Mouse (Mus musculus) embryonic facial prominence, embryonic 10.5 days (tissue): ENCODE measurements around the gene Nkapd1. TPM values are rescaled to one million over a fixed set of nuclear protein-coding genes. Genes with fewer than 3 reads are reported as not detected.

Source experiments
- DNase-seq: peaks from one replicate; pipeline ENCODE4 v3.0.0-alpha.2; 2017; ENCODE audit warnings: low spot score
- H3K27ac ChIP-seq: fragments of 300-500 bp; sonication (generic); replicated peaks from 2 replicates; pipeline ENCODE4 v1.5.1; 2016; ENCODE audit warnings: mild to moderate bottlenecking
- H3K27me3 ChIP-seq: fragments of 300-500 bp; sonication (generic); replicated peaks from 2 replicates; pipeline ENCODE4 v1.6.1; 2016; ENCODE audit warnings: low read depth, mild to moderate bottlenecking; ENCODE audit not compliant: poor library complexity, severe bottlenecking
- H3K36me3 ChIP-seq: fragments of 300-500 bp; sonication (generic); replicated peaks from 2 replicates; pipeline ENCODE4 v1.6.1; 2016; ENCODE audit warnings: mild to moderate bottlenecking, moderate library complexity
- H3K4me1 ChIP-seq: fragments of 300-500 bp; sonication (generic); 2 replicates; pipeline ENCODE4 v1.6.1; 2016
- H3K4me3 ChIP-seq: fragments of 300-500 bp; sonication (generic); 2 replicates; pipeline ENCODE4 v1.5.1; 2016; ENCODE audit warnings: mild to moderate bottlenecking, moderate library complexity
- H3K9me3 ChIP-seq: fragments of 300-500 bp; sonication (generic); 2 replicates; pipeline ENCODE4 v1.6.1; 2016; ENCODE audit warnings: mild to moderate bottlenecking
- WGBS: fragments of 180-500 bp; shearing (Covaris S2); methylation state at CpG from one replicate; pipeline ENCODE4 v1.1.7; 2016; 5-methylcytosine and 5-hydroxymethylcytosine counted together
- polyA plus RNA-seq: library from polyadenylated mRNA; unstranded; fragments of >200 nt; fragmentation: Nextera tagmentation; extraction: Ambion mirVana; gene quantifications from 2 replicates; pipeline ENCODE4 v1.2.1, GENCODE M21; 2016

Nkapd1 gene
- 22.4 and 23.3 TPM in 2 replicates for polyA plus RNA-seq

DNA sequence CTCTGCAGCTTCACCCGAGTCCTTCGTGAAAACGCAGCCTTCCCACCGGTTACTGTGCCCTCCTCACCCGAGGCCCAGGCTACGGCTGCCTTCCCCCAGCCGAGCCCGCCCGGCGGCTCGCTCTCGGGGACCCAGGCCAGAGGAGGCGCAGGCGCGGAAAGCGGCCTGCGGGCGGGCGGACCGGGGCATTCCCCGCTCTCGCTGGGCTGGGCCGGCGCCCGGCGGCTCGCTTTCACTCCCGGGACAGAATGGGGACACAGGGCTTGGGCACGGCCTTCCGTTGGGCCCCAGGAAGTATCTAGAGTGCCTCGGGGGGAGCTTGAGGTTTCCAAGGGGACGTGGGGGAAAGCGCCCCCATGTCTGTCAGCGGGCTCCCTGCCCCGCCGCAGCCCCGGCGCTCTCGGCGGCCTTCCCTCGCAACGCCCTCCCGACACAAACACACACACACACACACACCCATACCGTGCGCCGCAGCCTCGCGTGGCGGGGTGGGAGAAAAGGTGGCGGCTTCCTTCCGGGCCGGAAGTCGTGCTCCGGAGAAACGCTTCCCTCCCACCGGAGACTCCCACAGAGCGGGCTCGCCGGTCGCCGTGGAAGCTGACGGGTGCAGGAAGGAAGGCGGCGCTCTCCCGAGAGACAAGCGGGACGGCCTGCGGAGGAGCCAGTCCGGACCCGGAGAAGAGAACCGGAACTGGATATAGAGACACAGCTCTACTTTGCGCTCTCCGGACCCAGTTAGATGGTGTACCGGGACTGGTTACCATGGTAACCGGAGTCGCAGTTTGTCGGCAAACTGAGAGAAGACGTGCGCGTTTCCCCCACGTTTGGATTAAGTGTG, at the start of gene Nkapd1, which contains the start of gene Pih1d2:
TSS of gene Nkapd1 (minus strand) at position 699 of the 838 bp plus-strand sequence.
TSS of gene Pih1d2 (plus strand) at position 556 of the 838 bp plus-strand sequence.
- peak within 1 kb of the TSS; percentile 100 for H3K4me3 ChIP-seq
- H3K27me3 ChIP-seq, result no peaks in the 10 kb centered on the region
- DNase-seq, result peak; percentile 88
- H3K27ac ChIP-seq, result peak within 1 kb of the TSS; percentile 95
- H3K4me1 ChIP-seq, result peaks cover 8% of the 10 kb centered on the region
- peaks cover 34% of the 10 kb centered on the region for H3K36me3 ChIP-seq
- H3K9me3 ChIP-seq, result no peaks in the 10 kb centered on the region
- WGBS, result under 1% methylated on average over 81 of the region's 81 CpGs

DNA sequence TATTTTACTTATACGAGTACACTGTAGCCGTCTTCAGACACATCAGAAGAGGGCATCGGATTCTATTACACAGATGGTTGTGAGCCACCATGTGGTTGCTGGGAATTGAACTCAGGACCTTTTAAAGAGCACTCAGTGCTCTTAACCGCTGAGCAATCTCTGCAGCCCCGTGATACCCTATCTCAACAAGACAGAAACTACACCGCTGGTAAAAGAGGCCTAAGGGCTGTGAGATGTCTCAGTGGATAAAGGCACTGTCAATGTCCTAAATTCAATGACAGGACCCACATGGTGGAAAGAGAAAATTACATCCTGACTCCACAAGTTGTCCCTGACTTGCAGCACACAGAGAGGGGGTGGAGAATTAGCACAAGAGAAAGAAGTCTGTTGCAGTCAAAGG, 49.2 kb upstream of the Nkapd1 start:
- Histone ChIP-seq H3K36me3 (peaks cover 71% of the 10 kb centered on the region), H3K9me3 (no peaks in the 10 kb centered on the region), H3K4me1 (no peaks in the 10 kb centered on the region), H3K27ac (no peak overlapping the region), H3K4me3 (no peak overlapping the region), H3K27me3 (no peaks in the 10 kb centered on the region)
- 90% methylated on average over 6 of the region's 6 CpGs for WGBS
- no peak for DNase-seq

DNA sequence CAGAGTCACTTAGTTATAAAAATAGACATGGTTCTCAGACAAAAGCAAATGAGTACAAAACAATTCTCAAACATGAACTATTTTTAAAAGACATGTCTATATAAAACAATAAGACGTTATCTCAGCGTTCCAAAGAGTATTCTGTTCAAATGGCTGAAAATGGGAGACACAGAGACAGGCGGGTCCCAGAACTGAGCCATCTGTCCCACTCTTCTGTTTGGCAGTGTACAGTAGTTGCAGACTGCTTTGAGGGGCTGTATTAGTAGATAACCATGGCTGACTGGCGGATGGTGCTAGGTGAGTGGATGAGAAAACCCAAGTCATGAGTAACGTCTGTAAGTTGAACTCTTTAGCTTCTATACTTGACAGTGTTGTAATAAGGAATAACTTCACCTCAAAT, 47.6 kb upstream of the Nkapd1 start:
- H3K27ac ChIP-seq, result no peak overlapping the region
- WGBS, result 93% methylated on average over 5 of the region's 5 CpGs
- H3K4me3 ChIP-seq, result no peak overlapping the region
- DNase-seq, result no peak
- H3K27me3 ChIP-seq, result no peaks in the 10 kb centered on the region
- H3K36me3 ChIP-seq, result peaks cover 65% of the 10 kb centered on the region
- H3K4me1 ChIP-seq, result peaks cover 8% of the 10 kb centered on the region
- no peaks in the 10 kb centered on the region for H3K9me3 ChIP-seq

DNA sequence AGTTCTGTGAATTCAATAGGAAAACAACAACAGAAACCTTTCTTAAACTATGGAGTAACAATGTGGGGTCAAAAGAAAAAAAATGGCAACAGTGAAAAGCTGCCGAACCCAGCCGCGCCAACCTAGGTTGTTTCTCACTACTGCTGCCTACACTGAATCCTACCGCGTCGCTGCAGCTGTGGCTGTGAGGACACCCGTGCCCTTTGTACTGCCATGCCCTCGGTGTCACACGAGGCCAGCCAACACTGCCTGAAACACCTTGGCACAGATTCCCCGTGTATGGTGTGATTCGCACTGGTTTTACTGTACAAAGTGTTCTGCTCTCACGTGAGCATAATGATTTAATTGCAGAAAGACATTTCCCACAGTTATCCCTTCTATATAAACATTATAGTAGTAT, 43.2 kb upstream of the Nkapd1 start:
- DNase-seq, result peak; percentile 34
- 23% methylated on average over 12 of the region's 12 CpGs for WGBS
- no peak overlapping the region for H3K27ac ChIP-seq
- no peaks in the 10 kb centered on the region for H3K27me3 ChIP-seq
- H3K9me3 ChIP-seq, result no peaks in the 10 kb centered on the region
- H3K4me3 ChIP-seq, result peak overlapping the region; percentile 82
- H3K4me1 ChIP-seq, result peaks cover 24% of the 10 kb centered on the region
- peaks cover 45% of the 10 kb centered on the region for H3K36me3 ChIP-seq

DNA sequence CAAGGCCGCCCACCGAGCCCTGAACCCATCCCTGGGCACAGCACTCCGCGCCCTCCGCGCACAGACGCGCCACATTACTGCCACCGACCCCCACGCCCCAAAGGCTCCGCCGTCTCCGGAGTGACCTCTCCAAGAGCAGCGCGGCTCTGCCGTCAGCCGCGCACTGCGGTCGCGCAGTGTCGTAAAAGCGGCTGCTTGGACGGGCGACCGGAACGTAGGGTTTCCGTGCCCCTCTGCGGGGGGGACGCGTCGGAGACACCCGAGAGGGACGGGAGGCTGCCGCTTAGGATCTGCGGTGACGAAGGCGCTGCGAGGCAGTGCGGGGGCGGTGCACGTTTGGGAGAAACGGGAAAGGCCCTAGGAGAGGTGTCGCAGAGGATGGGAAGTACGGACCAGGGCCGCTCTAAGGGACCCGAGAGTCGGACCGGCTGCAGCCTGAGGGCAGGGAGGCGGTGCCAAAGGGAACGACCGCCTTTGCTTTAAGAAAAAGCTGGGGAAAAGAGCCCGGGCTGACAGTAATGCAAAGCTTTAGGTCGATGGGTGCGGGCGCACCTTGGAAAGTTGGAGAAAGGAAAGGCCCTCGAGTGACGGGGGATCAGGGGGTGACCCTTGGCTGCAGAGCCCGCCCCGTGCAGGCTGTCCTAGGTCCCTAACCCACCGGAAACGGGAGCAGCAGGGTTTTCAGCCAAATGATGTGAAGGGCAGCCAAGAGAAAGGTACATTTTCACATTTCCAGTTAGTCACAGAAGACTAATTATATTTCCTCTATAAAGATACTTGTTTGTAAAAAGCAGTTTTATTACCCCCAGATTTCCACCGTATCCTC, 42.3 kb upstream of the Nkapd1 start, which contains the start of gene Dlat:
TSS of gene Dlat (minus strand) at position 389 of the 826 bp plus-strand sequence.
- H3K27ac ChIP-seq, result peak within 1 kb of the TSS; percentile 90
- peak; percentile 92 for DNase-seq
- H3K27me3 ChIP-seq, result no peaks in the 10 kb centered on the region
- H3K36me3 ChIP-seq, result peaks cover 45% of the 10 kb centered on the region
- H3K4me1 ChIP-seq, result peaks cover 24% of the 10 kb centered on the region
- no peaks in the 10 kb centered on the region for H3K9me3 ChIP-seq
- H3K4me3 ChIP-seq, result peak within 1 kb of the TSS; percentile 82
- under 1% methylated on average over 63 of the region's 63 CpGs for WGBS

DNA sequence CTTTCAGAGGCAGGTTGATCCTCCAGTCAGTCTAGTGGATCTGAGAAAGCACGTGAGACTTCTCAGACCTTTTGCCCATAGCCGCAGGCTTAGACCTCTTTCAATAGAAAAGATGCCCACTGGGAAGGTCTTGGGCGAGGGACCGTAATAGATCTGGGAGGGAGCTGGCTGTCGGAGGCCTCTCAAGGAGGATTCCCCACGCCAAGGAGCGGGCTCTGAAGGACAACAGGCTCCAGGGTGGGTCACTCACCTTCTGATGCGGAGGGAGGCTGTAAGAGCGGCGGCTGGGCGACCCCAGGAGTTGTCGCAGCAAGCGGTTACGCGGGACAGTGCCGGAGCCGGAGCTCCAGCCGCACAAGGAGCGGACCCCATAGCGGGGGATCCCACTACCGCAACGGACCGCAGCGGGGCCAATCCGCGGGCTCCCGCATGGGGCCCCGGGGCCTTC, 41.7 kb upstream of the Nkapd1 start:
- H3K4me1 ChIP-seq, result peaks cover 24% of the 10 kb centered on the region
- whole genome bisulfite sequencing, result under 1% methylated on average over 28 of the region's 28 CpGs
- no peaks in the 10 kb centered on the region for H3K27me3 ChIP-seq
- no peaks in the 10 kb centered on the region for H3K9me3 ChIP-seq
- DNase-seq, result no peak
- H3K27ac ChIP-seq, result peak overlapping the region; percentile 90
- H3K4me3 ChIP-seq, result peak overlapping the region; percentile 82
- peaks cover 45% of the 10 kb centered on the region for H3K36me3 ChIP-seq

DNA sequence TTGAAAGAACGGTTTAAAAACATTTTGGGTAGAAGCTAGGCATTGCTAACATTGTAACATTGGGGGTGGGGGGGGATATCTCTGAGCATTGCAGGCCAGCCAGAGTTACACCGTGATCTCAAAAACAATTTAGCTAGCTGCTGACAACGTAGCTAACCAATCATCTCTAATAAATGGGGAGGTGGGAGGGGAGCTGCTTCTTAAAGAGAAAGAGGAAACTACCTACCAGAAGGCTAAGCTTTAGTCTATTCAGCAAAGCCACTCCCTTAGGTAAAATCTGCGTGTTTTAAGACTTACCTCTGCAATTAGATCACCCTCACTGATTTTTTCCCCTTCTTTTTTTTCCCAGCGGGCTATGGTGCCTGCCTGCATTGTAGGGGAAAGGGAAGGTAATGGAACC, 41.1 kb upstream of the Nkapd1 start:
- H3K4me3 ChIP-seq, result peak overlapping the region; percentile 82
- no peak for DNase-seq
- H3K27me3 ChIP-seq, result no peaks in the 10 kb centered on the region
- H3K36me3 ChIP-seq, result peaks cover 46% of the 10 kb centered on the region
- no peaks in the 10 kb centered on the region for H3K9me3 ChIP-seq
- H3K27ac ChIP-seq, result peak overlapping the region; percentile 90
- H3K4me1 ChIP-seq, result peaks cover 24% of the 10 kb centered on the region
- WGBS, result 32% methylated on average over 5 of the region's 5 CpGs

DNA sequence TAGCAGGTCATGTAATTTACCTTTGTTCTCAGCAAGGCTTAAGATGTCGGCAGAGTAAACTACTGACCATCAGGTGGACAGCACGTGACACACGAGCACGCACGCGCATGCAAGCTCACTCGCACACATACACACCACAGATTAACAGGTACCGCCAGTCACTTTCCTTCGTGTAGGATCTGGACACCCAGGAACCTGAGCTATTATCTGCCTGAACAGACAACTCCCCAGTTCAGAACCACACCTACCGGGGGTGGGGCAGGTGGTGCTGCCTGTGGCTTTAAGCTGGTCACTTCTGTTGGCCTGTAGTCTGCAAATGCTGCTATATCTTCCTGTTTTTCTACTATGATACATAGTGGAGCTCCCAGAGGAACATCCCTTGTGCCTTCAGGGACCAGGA, 33.2 kb upstream of the Nkapd1 start:
- Histone ChIP-seq H3K9me3 (no peaks in the 10 kb centered on the region), H3K27me3 (no peaks in the 10 kb centered on the region), H3K4me1 (no peaks in the 10 kb centered on the region), H3K27ac (no peak overlapping the region), H3K36me3 (peaks cover 98% of the 10 kb centered on the region), H3K4me3 (no peak overlapping the region)
- 95% methylated on average over 10 of the region's 10 CpGs for WGBS
- DNase-seq, result no peak

DNA sequence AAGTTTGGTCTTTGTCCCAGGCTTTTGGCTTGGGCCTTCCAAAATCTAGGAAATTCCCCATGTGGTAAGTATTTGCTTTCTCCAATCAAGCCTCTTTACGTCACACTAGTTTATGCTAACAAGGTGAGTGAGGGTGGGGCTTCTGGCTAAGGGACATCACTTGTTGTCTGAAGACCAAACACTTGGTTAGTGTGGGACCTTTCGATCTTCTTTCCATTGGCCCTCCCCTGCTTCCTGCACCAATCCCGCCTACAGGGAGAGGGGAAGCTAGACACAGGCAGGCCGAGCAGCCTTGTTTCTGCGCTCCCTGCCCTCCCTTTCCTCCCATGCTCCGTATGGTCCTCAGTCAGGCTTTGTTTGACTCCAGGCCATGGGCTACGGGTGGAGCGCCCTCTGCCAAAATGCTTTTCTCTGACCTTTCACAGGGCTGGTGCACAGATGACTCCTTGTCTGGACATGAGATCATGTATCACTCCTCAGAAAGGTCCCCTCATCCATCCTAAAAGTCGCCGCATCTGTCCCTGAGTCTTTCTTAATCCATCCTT, 29.6 kb upstream of the Nkapd1 start:
- H3K36me3 ChIP-seq, result peaks cover 96% of the 10 kb centered on the region
- H3K27me3 ChIP-seq, result no peaks in the 10 kb centered on the region
- H3K27ac ChIP-seq, result no peak overlapping the region
- no peak for DNase-seq
- no peaks in the 10 kb centered on the region for H3K9me3 ChIP-seq
- no peak overlapping the region for H3K4me3 ChIP-seq
- 69% methylated on average over 10 of the region's 10 CpGs for WGBS
- H3K4me1 ChIP-seq, result no peaks in the 10 kb centered on the region

DNA sequence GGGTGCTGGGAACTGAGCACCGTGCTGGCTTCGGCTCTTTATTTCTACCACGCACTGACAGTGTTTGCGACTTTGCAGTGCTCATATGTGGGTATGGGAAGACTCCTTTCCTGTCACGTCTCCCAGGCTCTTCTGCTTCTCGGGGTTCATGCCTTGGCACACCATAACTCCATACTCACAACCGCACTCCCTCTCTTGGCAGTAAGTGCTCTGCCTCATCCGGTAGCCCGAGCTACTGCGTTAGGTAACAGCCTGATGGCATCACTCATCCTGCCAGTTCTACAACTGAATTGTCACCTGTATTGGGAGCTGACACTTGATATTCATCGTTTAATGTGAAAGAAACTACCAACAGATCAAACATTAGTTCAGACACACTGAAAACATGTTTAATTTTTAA, 17.0 kb upstream of the Nkapd1 start:
- Histone ChIP-seq H3K36me3 (peaks cover 73% of the 10 kb centered on the region), H3K4me3 (no peak overlapping the region), H3K27ac (no peak overlapping the region), H3K27me3 (no peaks in the 10 kb centered on the region), H3K4me1 (no peaks in the 10 kb centered on the region), H3K9me3 (no peaks in the 10 kb centered on the region)
- DNase-seq, result no peak
- WGBS, result 94% methylated on average over 11 of the region's 11 CpGs

DNA sequence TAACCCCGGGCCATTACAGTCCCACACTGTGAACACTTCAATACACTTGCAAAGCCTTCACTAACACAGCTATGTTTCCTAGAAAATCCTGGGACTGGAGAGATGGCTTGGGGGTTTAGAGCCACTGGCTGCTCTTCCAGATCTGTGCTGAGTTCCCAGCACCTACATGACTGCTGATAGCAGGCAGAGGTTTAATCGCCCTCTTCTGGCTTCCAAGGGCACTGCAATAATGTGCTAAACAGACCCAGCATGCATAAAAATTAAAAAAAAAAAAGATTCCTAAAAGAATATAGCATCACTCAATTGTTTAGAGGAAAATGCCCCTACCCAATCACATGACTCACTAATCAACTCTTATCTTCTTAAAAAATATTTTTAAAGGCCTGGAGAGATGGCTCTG, 15.8 kb upstream of the Nkapd1 start:
- 61% methylated on average over 2 of the region's 2 CpGs for WGBS
- DNase-seq, result no peak

DNA sequence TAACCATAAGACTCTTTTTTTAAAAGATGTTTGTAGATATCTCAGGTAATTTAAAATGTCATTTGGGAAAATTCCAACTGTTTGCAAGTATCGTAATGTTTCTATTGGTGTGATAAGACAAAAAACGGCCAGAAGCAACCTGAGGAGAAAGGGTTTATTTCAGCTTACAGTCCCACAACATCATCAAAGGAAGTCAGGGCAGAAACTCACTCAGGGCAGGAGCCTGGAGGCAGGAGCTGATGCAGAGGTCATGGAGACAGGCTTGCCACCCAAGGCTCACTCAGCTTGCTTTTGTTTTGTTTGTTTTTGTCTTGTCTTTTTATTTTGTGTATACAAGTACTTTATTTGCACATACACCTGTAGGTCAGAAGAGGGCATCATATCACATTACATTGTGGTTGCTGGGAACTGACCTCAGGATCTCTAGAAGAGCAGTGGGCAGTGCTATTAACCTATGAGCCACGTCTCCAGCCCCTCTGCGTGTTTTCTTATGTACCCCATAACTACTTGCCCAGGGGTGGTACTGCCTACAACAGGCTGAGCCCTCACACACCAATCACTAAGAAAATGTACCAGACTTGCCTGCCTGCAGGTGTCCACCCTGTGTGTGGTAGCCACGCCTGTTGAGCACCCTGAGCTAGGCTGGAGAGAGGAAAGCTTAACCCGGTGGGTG, 14.9 kb upstream of the Nkapd1 start:
- H3K27me3 ChIP-seq, result no peaks in the 10 kb centered on the region
- no peaks in the 10 kb centered on the region for H3K9me3 ChIP-seq
- peaks cover 53% of the 10 kb centered on the region for H3K36me3 ChIP-seq
- no peak overlapping the region for H3K4me3 ChIP-seq
- 89% methylated on average over 6 of the region's 6 CpGs for WGBS
- H3K27ac ChIP-seq, result no peak overlapping the region
- no peaks in the 10 kb centered on the region for H3K4me1 ChIP-seq
- no peak for DNase-seq

More for the DNA sequence above, 15.8 kb upstream of the Nkapd1 start:
- H3K36me3 ChIP-seq, result peaks cover 62% of the 10 kb centered on the region
- no peak overlapping the region for H3K4me3 ChIP-seq
- no peak overlapping the region for H3K27ac ChIP-seq
- H3K27me3 ChIP-seq, result no peaks in the 10 kb centered on the region
- H3K4me1 ChIP-seq, result no peaks in the 10 kb centered on the region
- no peaks in the 10 kb centered on the region for H3K9me3 ChIP-seq
